Mouse (Mus musculus) erythroblast, embryonic 14.5 days (primary cell): ENCODE data around the gene Usp25. TPM values are rescaled to one million over a fixed set of nuclear protein-coding genes. Genes with fewer than 3 reads are reported as not detected.

Experiments used
- H3K27me3 ChIP-seq: 2 replicates; pipeline ENCODE4 v1.6.1; 2012; ENCODE audit warnings: inconsistent platforms; ENCODE audit not compliant: control insufficient read depth
- H3K36me3 ChIP-seq: 2 replicates; pipeline ENCODE4 v1.6.1; 2012; ENCODE audit warnings: mild to moderate bottlenecking, inconsistent platforms; ENCODE audit not compliant: control insufficient read depth
- H3K4me1 ChIP-seq: 2 replicates; pipeline ENCODE4 v1.6.1; 2012; ENCODE audit warnings: inconsistent platforms; ENCODE audit not compliant: control insufficient read depth
- H3K4me3 ChIP-seq: replicated peaks from 2 replicates; pipeline ENCODE3; 2012; ENCODE audit warnings: moderate library complexity, mild to moderate bottlenecking, inconsistent platforms
- H3K9me3 ChIP-seq: 2 replicates; pipeline ENCODE4 v1.6.1; 2012; ENCODE audit warnings: low read length, inconsistent platforms, mixed read lengths; ENCODE audit not compliant: control insufficient read depth
- GATA1 ChIP-seq: IDR thresholded peaks from 2 replicates; pipeline ENCODE4 v1.6.1; 2012; ENCODE audit warnings: low read length, inconsistent platforms, mixed read lengths
- TAL1 ChIP-seq: IDR thresholded peaks from 3 replicates; pipeline ENCODE4 v1.6.1; 2012; ENCODE audit warnings: low read length, inconsistent platforms, mixed read lengths
- polyA plus RNA-seq: library from polyadenylated mRNA; stranded (reverse); fragments of >175 nt; gene quantifications from 2 replicates; pipeline ENCODE4 v1.2.3, GENCODE M21; 2012

The Usp25 gene
- polyA plus RNA-seq, 1 experiment, result 5.2 TPM

- H3K36me3 ChIP-seq, result peaks cover 96% of the 10 kb centered on the region
- no peaks in the 10 kb centered on the region for H3K27me3 ChIP-seq
- TF ChIP-seq TAL1 (no peak), GATA1 (no peak)
- H3K9me3 ChIP-seq, result no peaks in the 10 kb centered on the region
- peaks cover 16% of the 10 kb centered on the region for H3K4me1 ChIP-seq
- H3K4me3 ChIP-seq, result no peak overlapping the region
These were observed 46.7 kb downstream of the Usp25 start for GRCm38 (mm10) chr16:77060166-77060565.

GRCm38 (mm10) chr16:77063916-77064315 lies 50.4 kb downstream of the Usp25 start:
- Histone ChIP-seq H3K4me1 (peaks cover 11% of the 10 kb centered on the region), H3K4me3 (no peak overlapping the region), H3K27me3 (no peaks in the 10 kb centered on the region), H3K9me3 (no peaks in the 10 kb centered on the region), H3K36me3 (peaks cover 99% of the 10 kb centered on the region)
- no peak for TF ChIP-seq TAL1
- no peak for TF ChIP-seq GATA1

GRCm38 (mm10) chr16:77076954-77077735 lies 63.6 kb downstream of the Usp25 start:
- Histone ChIP-seq H3K27me3 (no peaks in the 10 kb centered on the region), H3K4me3 (no peak overlapping the region), H3K36me3 (peaks cover 95% of the 10 kb centered on the region), H3K9me3 (no peaks in the 10 kb centered on the region), H3K4me1 (no peaks in the 10 kb centered on the region)
- TF ChIP-seq TAL1 (no peak), GATA1 (no peak)

GRCm38 (mm10) chr16:77077736-77078005 lies 64.2 kb downstream of the Usp25 start:
- TF ChIP-seq GATA1, result no peak
- TF ChIP-seq TAL1, result no peak
- H3K36me3 ChIP-seq, result peaks cover 95% of the 10 kb centered on the region

GRCm38 (mm10) chr16:77084071-77084470 lies 70.6 kb downstream of the Usp25 start:
- no peaks in the 10 kb centered on the region for H3K27me3 ChIP-seq
- H3K36me3 ChIP-seq, result peaks cover 98% of the 10 kb centered on the region
- H3K4me1 ChIP-seq, result no peaks in the 10 kb centered on the region
- no peaks in the 10 kb centered on the region for H3K9me3 ChIP-seq
- TF ChIP-seq TAL1 (no peak), GATA1 (no peak)
- H3K4me3 ChIP-seq, result no peak overlapping the region

More at GRCm38 (mm10) chr16:77077736-77078005, 64.2 kb downstream of the Usp25 start:
- no peak overlapping the region for H3K4me3 ChIP-seq
- no peaks in the 10 kb centered on the region for H3K9me3 ChIP-seq
- no peaks in the 10 kb centered on the region for H3K4me1 ChIP-seq
- H3K27me3 ChIP-seq, result no peaks in the 10 kb centered on the region

GRCm38 (mm10) chr16:77089806-77090205 lies 76.3 kb downstream of the Usp25 start:
- no peaks in the 10 kb centered on the region for H3K27me3 ChIP-seq
- no peak for TF ChIP-seq TAL1
- peaks cover 98% of the 10 kb centered on the region for H3K36me3 ChIP-seq
- no peaks in the 10 kb centered on the region for H3K4me1 ChIP-seq
- no peak overlapping the region for H3K4me3 ChIP-seq
- H3K9me3 ChIP-seq, result no peaks in the 10 kb centered on the region

- TF ChIP-seq TAL1 (no peak), GATA1 (no peak)
- no peaks in the 10 kb centered on the region for H3K9me3 ChIP-seq
- H3K4me3 ChIP-seq, result no peak overlapping the region
- no peaks in the 10 kb centered on the region for H3K27me3 ChIP-seq
- H3K4me1 ChIP-seq, result no peaks in the 10 kb centered on the region
- peaks cover 98% of the 10 kb centered on the region for H3K36me3 ChIP-seq
These were observed 80.0 kb downstream of the Usp25 start for GRCm38 (mm10) chr16:77093526-77093925.

GRCm38 (mm10) chr16:77095017-77095551 lies 81.6 kb downstream of the Usp25 start:
- Histone ChIP-seq H3K4me3 (no peak overlapping the region), H3K4me1 (no peaks in the 10 kb centered on the region), H3K9me3 (no peaks in the 10 kb centered on the region), H3K27me3 (no peaks in the 10 kb centered on the region), H3K36me3 (peaks cover 99% of the 10 kb centered on the region)
- TF ChIP-seq GATA1 (no peak), TAL1 (no peak)

GRCm38 (mm10) chr16:77099018-77099869 lies 85.7 kb downstream of the Usp25 start:
- Histone ChIP-seq H3K4me3 (no peak overlapping the region), H3K36me3 (peaks cover 93% of the 10 kb centered on the region), H3K4me1 (no peaks in the 10 kb centered on the region), H3K27me3 (no peaks in the 10 kb centered on the region), H3K9me3 (no peaks in the 10 kb centered on the region)
- TF ChIP-seq TAL1 (no peak), GATA1 (no peak)
